Mouse (Mus musculus): ENCODE measurements around the gene Poc1b. TPM values are rescaled to one million over a fixed set of nuclear protein-coding genes. Genes with fewer than 3 reads are reported as not detected.

Gene Poc1b
- polyA plus RNA-seq, 1 experiment from 2014 or later, result 33.5 TPM

GRCm38 (mm10) chr10:99115471-99116236 is 8.8 kb downstream of the Poc1b start:
- WGBS, result 27% methylated on average over 18 of the region's 18 CpGs
- no peak for ATAC-seq (ENCODE audit: insufficient read depth)
- DNase-seq, result no peak
- peak overlapping the region; percentile 7; the same call in 1 of the 2 replicates for H3K4me2 ChIP-seq
- no peak overlapping the region for H3K4me3 ChIP-seq (ENCODE audit: low read depth, low read length)
- H3K27ac ChIP-seq (ENCODE audit: low read depth), result no peak overlapping the region
- peaks cover 7% of the 10 kb centered on the region; the same call in 1 of the 2 replicates for H3K4me1 ChIP-seq (ENCODE audit: insufficient read depth)
- H3K36me3 ChIP-seq (ENCODE audit: insufficient read depth), result 0 out of 2 replicates have a peak, but pooled peaks cover 4% of the 10 kb centered on the region
- no peak overlapping the region for H3K9ac ChIP-seq
- no peak for TF ChIP-seq CTCF (IDR thresholded peaks at IDR 0.05; ENCODE audit: low read depth)
- no peaks in the 10 kb centered on the region for H3K27me3 ChIP-seq (ENCODE audit: insufficient read depth, low read length)
- no peaks in the 10 kb centered on the region for H3K9me3 ChIP-seq (ENCODE audit: low read depth, low read length)

DNA sequence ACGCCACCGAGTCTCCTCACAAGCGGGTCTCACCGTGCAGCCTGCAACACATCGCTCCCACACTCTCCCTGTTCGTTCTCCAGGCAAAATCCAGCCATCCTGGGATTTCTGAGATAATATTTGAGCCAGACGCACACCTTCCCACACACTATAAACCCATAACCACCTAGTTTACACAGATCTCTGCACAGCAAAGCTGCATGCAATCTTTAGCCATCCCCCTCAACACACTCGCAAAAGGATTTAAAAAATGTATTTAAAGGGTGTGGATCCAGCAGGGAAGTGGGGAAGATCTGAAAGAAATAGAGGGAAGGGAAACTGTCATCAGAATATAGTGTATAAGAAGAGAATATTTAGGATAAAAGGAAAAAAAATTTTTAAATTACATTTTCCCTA is 9.4 kb downstream of the Poc1b start:
- Histone ChIP-seq H3K4me1 (ENCODE audit: insufficient read depth) (peaks cover 7% of the 10 kb centered on the region; the same call in 1 of the 2 replicates), H3K9me3 (ENCODE audit: low read depth, low read length) (no peaks in the 10 kb centered on the region), H3K9ac (no peak overlapping the region), H3K4me2 (no peak overlapping the region), H3K4me3 (ENCODE audit: low read depth, low read length) (no peak overlapping the region), H3K27me3 (ENCODE audit: insufficient read depth, low read length) (no peaks in the 10 kb centered on the region), H3K36me3 (ENCODE audit: insufficient read depth) (no peaks in the 10 kb centered on the region), H3K27ac (ENCODE audit: low read depth) (no peak overlapping the region)
- no peak for TF ChIP-seq CTCF (IDR thresholded peaks at IDR 0.05; ENCODE audit: low read depth)
- 36% methylated on average over 8 of the region's 8 CpGs for WGBS
- no peak for DNase-seq
- ATAC-seq (ENCODE audit: insufficient read depth), result no peak

DNA sequence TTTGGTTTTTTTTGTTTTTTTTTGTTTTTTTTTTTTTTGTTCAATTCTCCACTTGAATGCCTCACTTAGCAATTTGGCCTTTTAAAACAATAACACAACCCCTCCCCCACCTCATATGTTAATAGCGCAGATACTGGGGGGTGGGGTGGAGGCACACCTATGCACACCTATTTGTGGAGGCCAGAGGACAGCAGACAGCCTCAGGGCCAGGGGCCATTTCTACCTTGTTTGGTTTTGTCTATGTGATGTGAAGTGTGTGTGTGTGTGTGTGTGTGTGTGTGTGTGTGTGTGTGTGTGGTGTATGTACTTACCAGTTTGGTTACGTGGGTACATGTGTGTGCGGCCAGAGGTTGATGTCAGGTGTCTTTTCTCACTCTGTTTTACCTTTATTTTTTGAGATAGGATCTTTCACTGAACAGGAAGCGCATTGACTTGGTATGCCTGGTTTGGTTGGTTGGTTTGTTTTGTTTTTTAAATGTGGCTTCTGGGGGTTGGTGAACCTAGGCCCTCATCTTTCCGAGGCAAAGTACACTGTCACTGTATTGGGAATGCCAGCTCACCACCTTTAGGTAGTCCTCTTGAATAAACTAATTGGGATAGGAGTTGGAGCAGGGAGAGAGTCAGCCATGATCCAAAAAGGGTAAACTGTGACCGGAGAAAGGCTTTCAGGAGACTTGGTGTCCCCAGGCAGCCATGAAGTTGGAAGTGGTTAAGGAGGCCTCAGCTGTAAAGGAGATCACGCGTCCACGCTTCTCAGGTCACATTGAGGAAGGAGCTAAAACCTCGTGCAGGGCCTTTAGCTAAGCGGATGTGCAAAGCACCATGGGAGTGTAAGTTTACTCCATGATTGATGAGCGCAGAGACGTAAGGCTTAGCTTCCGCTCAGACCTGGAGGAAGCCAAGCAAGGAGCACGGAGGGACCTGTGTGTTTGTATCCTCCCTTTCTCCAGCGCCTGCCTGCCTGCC is 10.1 kb downstream of the Poc1b start:
- DNase-seq (no peak), ATAC-seq (ENCODE audit: insufficient read depth) (no peak)
- Histone ChIP-seq H3K9me3 (ENCODE audit: low read depth, low read length) (no peaks in the 10 kb centered on the region), H3K27me3 (ENCODE audit: insufficient read depth, low read length) (no peaks in the 10 kb centered on the region), H3K4me2 (no peak overlapping the region), H3K4me1 (ENCODE audit: insufficient read depth) (peaks cover 7% of the 10 kb centered on the region; the same call in 1 of the 2 replicates), H3K27ac (ENCODE audit: low read depth) (no peak overlapping the region), H3K9ac (no peak overlapping the region), H3K36me3 (ENCODE audit: insufficient read depth) (no peaks in the 10 kb centered on the region), H3K4me3 (ENCODE audit: low read depth, low read length) (no peak overlapping the region)
- TF ChIP-seq CTCF (IDR thresholded peaks at IDR 0.05; ENCODE audit: low read depth), result no peak
- 76% methylated on average over 16 of the region's 16 CpGs for WGBS

GRCm38 (mm10) chr10:99117876-99118275 is 11.0 kb downstream of the Poc1b start:
- H3K36me3 ChIP-seq (ENCODE audit: insufficient read depth), result no peaks in the 10 kb centered on the region
- no peak for TF ChIP-seq CTCF (IDR thresholded peaks at IDR 0.05; ENCODE audit: low read depth)
- DNase-seq, result no peak
- no peak overlapping the region for H3K4me3 ChIP-seq (ENCODE audit: low read depth, low read length)
- H3K9ac ChIP-seq, result no peak overlapping the region
- no peak for ATAC-seq (ENCODE audit: insufficient read depth)
- no peak overlapping the region for H3K27ac ChIP-seq (ENCODE audit: low read depth)
- no peak overlapping the region for H3K4me2 ChIP-seq
- H3K4me1 ChIP-seq (ENCODE audit: insufficient read depth), result peaks cover 7% of the 10 kb centered on the region; the same call in 1 of the 2 replicates
- no peaks in the 10 kb centered on the region for H3K27me3 ChIP-seq (ENCODE audit: insufficient read depth, low read length)
- WGBS, result 45% methylated on average over 10 of the region's 10 CpGs
- H3K9me3 ChIP-seq (ENCODE audit: low read depth, low read length), result no peaks in the 10 kb centered on the region

DNA sequence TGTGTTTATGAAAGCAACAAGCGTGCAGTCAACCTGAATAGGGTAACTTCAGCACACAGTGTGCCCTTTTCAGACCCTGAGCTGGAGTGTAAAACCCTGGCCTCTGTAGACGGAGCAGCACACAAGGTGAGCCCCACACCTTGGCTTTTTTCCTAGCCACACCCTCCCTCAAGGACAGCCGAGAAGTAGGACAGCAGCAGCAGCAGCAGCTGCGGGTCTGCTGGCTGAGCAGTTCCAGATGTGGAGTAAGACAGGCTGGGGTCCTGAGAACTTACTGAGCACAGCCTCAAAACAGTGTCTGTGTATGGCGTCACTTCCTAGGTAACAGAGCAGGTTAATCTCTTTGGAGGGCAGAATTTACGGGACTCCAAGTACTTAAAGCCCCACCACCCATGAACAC is 11.9 kb downstream of the Poc1b start:
- Histone ChIP-seq H3K9ac (no peak overlapping the region), H3K27me3 (ENCODE audit: insufficient read depth, low read length) (no peaks in the 10 kb centered on the region), H3K4me3 (ENCODE audit: low read depth, low read length) (no peak overlapping the region), H3K9me3 (ENCODE audit: low read depth, low read length) (no peaks in the 10 kb centered on the region), H3K4me2 (no peak overlapping the region), H3K36me3 (ENCODE audit: insufficient read depth) (no peaks in the 10 kb centered on the region), H3K4me1 (ENCODE audit: insufficient read depth) (peaks cover 7% of the 10 kb centered on the region; the same call in 1 of the 2 replicates), H3K27ac (ENCODE audit: low read depth) (no peak overlapping the region)
- no peak for TF ChIP-seq CTCF (IDR thresholded peaks at IDR 0.05; ENCODE audit: low read depth)
- ATAC-seq (ENCODE audit: insufficient read depth) (no peak), DNase-seq (no peak)
- 45% methylated on average over 6 of the region's 6 CpGs for WGBS

GRCm38 (mm10) chr10:99119471-99119870 is 12.6 kb downstream of the Poc1b start:
- ATAC-seq (ENCODE audit: insufficient read depth), result no peak
- no peak for TF ChIP-seq CTCF (IDR thresholded peaks at IDR 0.05; ENCODE audit: low read depth)

DNA sequence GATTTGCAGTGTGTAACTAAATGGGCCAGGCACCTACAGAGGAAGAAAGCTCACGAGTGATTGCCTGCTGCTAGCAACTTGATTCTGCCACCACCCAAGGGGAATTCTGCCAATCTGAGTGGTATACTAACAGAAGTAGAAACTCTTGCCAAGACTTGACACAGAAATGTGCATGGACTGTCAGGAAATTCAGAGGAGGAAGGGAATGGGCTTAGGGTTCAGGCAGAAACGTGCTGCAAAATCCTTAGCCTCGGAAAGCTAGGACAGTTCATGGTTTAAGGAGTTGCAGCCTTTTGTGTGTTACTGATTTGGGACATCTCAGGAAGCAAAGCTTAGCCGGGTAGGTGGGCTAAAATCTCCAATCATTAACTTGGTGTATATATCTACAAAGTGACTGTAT is 19.4 kb downstream of the Poc1b start, which contains the start of gene Phxr2:
Gene Phxr2, minus strand, starts transcription at position 101 of the 400 bp plus-strand sequence.
- WGBS, result 76% methylated on average over 4 of the region's 4 CpGs
- DNase-seq, result no peak
- no peak within 1 kb of the TSS for H3K4me2 ChIP-seq
- no peak within 1 kb of the TSS; the same call in 1 of the 2 replicates for H3K9ac ChIP-seq
- H3K27me3 ChIP-seq (ENCODE audit: insufficient read depth, low read length), result no peaks in the 10 kb centered on the region
- no peak for ATAC-seq (ENCODE audit: insufficient read depth)
- no peak for TF ChIP-seq CTCF (IDR thresholded peaks at IDR 0.05; ENCODE audit: low read depth)
- no peak within 1 kb of the TSS for H3K27ac ChIP-seq (ENCODE audit: low read depth)
- no peak within 1 kb of the TSS for H3K4me3 ChIP-seq (ENCODE audit: low read depth, low read length)
- no peaks in the 10 kb centered on the region for H3K4me1 ChIP-seq (ENCODE audit: insufficient read depth)
- no peaks in the 10 kb centered on the region for H3K9me3 ChIP-seq (ENCODE audit: low read depth, low read length)
- 0 out of 2 replicates have a peak, but pooled peaks cover 15% of the 10 kb centered on the region for H3K36me3 ChIP-seq (ENCODE audit: insufficient read depth)

More at GRCm38 (mm10) chr10:99119471-99119870, 12.6 kb downstream of the Poc1b start:
- Histone ChIP-seq H3K4me3 (ENCODE audit: low read depth, low read length) (no peak overlapping the region), H3K36me3 (ENCODE audit: insufficient read depth) (no peaks in the 10 kb centered on the region), H3K4me2 (no peak overlapping the region), H3K27me3 (ENCODE audit: insufficient read depth, low read length) (no peaks in the 10 kb centered on the region), H3K27ac (ENCODE audit: low read depth) (no peak overlapping the region), H3K9me3 (ENCODE audit: low read depth, low read length) (no peaks in the 10 kb centered on the region), H3K9ac (no peak overlapping the region), H3K4me1 (ENCODE audit: insufficient read depth) (peaks cover 7% of the 10 kb centered on the region; the same call in 1 of the 2 replicates)
- no peak for DNase-seq
- 89% methylated on average over 4 of the region's 4 CpGs for WGBS
